Mouse (Mus musculus) colon, adult 2 months (tissue): Measurements from ENCODE around the gene Olfr616. TPM values are rescaled to one million over a fixed set of nuclear protein-coding genes. Genes with fewer than 3 reads are reported as not detected.

ENCODE experiments used
- polyA plus RNA-seq: library from polyadenylated mRNA; depleted of rRNA; stranded (reverse); fragments of >200 nt; gene quantifications from 2 replicates; pipeline ENCODE4 v1.2.3, GENCODE M21; 2012; rRNA removed

Gene Olfr616
- not detected in 2 replicates for polyA plus RNA-seq

GRCm38 (mm10) chr7:103569043-103569442 lies at the start of gene Olfr616:
Gene Olfr616 (minus strand): TSS chr7:103569143.

GRCm38 (mm10) chr7:103612434-103612833 lies 43.5 kb upstream of the Olfr616 start, which contains the start of gene Olfr620:
Gene Olfr620 (minus strand): TSS chr7:103612534.

GRCm38 (mm10) chr7:103600275-103600674 lies 31.3 kb upstream of the Olfr616 start, which contains the start of gene Olfr619:
Gene Olfr619 (plus strand): TSS chr7:103600575.

GRCm38 (mm10) chr7:103589803-103590202 lies 20.9 kb upstream of the Olfr616 start, which contains the start of gene Olfr618:
Gene Olfr618 (plus strand): TSS chr7:103590103.

GRCm38 (mm10) chr7:103572761-103573160 lies 3.8 kb upstream of the Olfr616 start, which contains the start of gene Olfr617:
Gene Olfr617 (plus strand): TSS chr7:103573061.

GRCm38 (mm10) chr7:103555779-103556178 lies 13.2 kb downstream of the Olfr616 start, which contains the start of gene Olfr615:
Gene Olfr615 (plus strand): TSS chr7:103556079.

GRCm38 (mm10) chr7:103547774-103548173 lies 21.2 kb downstream of the Olfr616 start, which contains the start of gene Olfr613:
Gene Olfr613 (plus strand): TSS chr7:103548074.

GRCm38 (mm10) chr7:103542617-103543016 lies 26.3 kb downstream of the Olfr616 start, which contains the start of gene Olfr612:
Gene Olfr612 (minus strand): TSS chr7:103542717.

GRCm38 (mm10) chr7:103520746-103521145 lies 48.2 kb downstream of the Olfr616 start, which contains the start of gene Olfr611:
Gene Olfr611 (minus strand): TSS chr7:103520846.

Other genes starting within 250 kb of the Olfr616 start
- gene Olfr598, start 245.6 kb downstream of the Olfr616 start, polyA plus RNA-seq = not detected in 2 replicates
- not detected in 2 replicates for gene Olfr599, start 233.2 kb downstream of the Olfr616 start, polyA plus RNA-seq
- not detected in 2 replicates for gene Olfr600, start 219.5 kb downstream of the Olfr616 start, polyA plus RNA-seq
- gene Olfr601, start 206.5 kb downstream of the Olfr616 start, polyA plus RNA-seq = not detected in 2 replicates
- gene Olfr603, start 183.0 kb downstream of the Olfr616 start, polyA plus RNA-seq = not detected in 2 replicates
- not detected in 2 replicates for gene Usp17lc, start 154.1 kb downstream of the Olfr616 start, polyA plus RNA-seq
- gene Olfr605, start 123.7 kb downstream of the Olfr616 start, polyA plus RNA-seq = not detected in 2 replicates
- gene Olfr606, start 120.1 kb downstream of the Olfr616 start, polyA plus RNA-seq = not detected in 2 replicates
- gene Olfr607, start 105.0 kb downstream of the Olfr616 start, polyA plus RNA-seq = not detected in 2 replicates
- not detected in 2 replicates for gene Olfr608, start 99.3 kb downstream of the Olfr616 start, polyA plus RNA-seq
- not detected in 2 replicates for gene Olfr609, start 71.1 kb downstream of the Olfr616 start, polyA plus RNA-seq
- gene Olfr610, start 57.0 kb downstream of the Olfr616 start, polyA plus RNA-seq = not detected in 2 replicates
- gene Olfr611, start 48.3 kb downstream of the Olfr616 start, polyA plus RNA-seq = not detected in 2 replicates
- gene Olfr612, start 26.4 kb downstream of the Olfr616 start, polyA plus RNA-seq = not detected in 2 replicates
- gene Olfr613, start 21.1 kb downstream of the Olfr616 start, polyA plus RNA-seq = not detected in 2 replicates
- not detected in 2 replicates for gene Olfr615, start 13.1 kb downstream of the Olfr616 start, polyA plus RNA-seq
- not detected in 2 replicates for gene Olfr617, start 3.9 kb upstream of the Olfr616 start, polyA plus RNA-seq
- not detected in 2 replicates for gene Olfr618, start 21.0 kb upstream of the Olfr616 start, polyA plus RNA-seq
- not detected in 2 replicates for gene Olfr619, start 31.4 kb upstream of the Olfr616 start, polyA plus RNA-seq
- gene Olfr620, start 43.4 kb upstream of the Olfr616 start, polyA plus RNA-seq = not detected in 2 replicates
- gene Olfr622, start 73.6 kb upstream of the Olfr616 start, polyA plus RNA-seq = not detected in 2 replicates
- gene Olfr623, start 94.6 kb upstream of the Olfr616 start, polyA plus RNA-seq = not detected in 2 replicates
- not detected in 2 replicates for gene Olfr624, start 102.0 kb upstream of the Olfr616 start, polyA plus RNA-seq
- not detected in 2 replicates for gene Olfr625-ps1, start 113.6 kb upstream of the Olfr616 start, polyA plus RNA-seq
- gene Olfr243, start 145.5 kb upstream of the Olfr616 start, polyA plus RNA-seq = not detected in 2 replicates
- gene Olfr628, start 161.2 kb upstream of the Olfr616 start, polyA plus RNA-seq = not detected in 2 replicates
- not detected in 2 replicates for gene Olfr629, start 175.8 kb upstream of the Olfr616 start, polyA plus RNA-seq
- not detected in 2 replicates for gene Olfr630, start 188.2 kb upstream of the Olfr616 start, polyA plus RNA-seq
- gene Olfr69, start 202.5 kb upstream of the Olfr616 start, polyA plus RNA-seq = not detected in 2 replicates
- not detected in 2 replicates for gene Olfr68, start 210.6 kb upstream of the Olfr616 start, polyA plus RNA-seq
- gene Olfr67, start 222.7 kb upstream of the Olfr616 start, polyA plus RNA-seq = not detected in 2 replicates
- gene Hbb-bt, start 244.9 kb upstream of the Olfr616 start, polyA plus RNA-seq = 19.7 and 97.2 TPM in 2 replicates